In the genomic region with DNA sequence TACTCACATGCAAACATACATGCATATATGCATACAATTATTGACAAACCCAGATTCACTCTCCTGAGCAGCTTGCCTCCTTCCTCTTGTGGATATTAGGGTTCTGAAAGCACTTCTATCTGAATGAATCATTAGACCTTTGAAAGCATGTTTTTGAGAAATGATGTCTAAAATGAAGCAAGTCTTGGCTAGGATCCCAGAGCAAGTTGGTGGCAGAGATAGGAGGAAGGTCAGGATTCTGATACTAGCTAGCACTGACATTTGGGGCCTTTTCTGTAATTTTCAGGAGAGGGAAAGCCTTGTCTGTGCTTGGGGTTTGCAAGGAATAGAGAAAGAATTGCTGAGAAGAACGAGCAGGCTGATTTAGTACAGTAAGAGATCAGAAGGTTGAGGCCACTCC, we compare ENCODE assay signal across 13 mouse cellular contexts.
DNase-seq lines count a peak whose midpoint lies in the region.
"Had no signal": no experiment of that assay in that cellular context is flagged by ENCODE, and none has a peak within 500 bp of the region (broad histone marks: within the 10 kb centered on the region; RNA-seq: fewer than 3 reads in every experiment).

No protein-coding gene starts in this region.

- peak; percentile 28 for DNase-seq in lung, postnatal 36 days
- no peak for DNase-seq in lung, postnatal 4 days
- DNase-seq in NIH3T3 (ENCODE audit: low read depth): peak; percentile 20
- peak; percentile 70 for DNase-seq in adrenal gland, adult 2 months
- DNase-seq in adrenal gland, postnatal 36 days: peak; percentile 22 to 67
- DNase-seq in right cerebral cortex, postnatal 4 days: no peak
- DNase-seq in testis, postnatal 10 days (ENCODE audit: low spot score): no peak
- DNase-seq: cerebellum, adult 11 months; cerebellum, adult 8-10 months; cerebellum, postnatal 14 days; gastrocnemius, postnatal 10 days; heart, postnatal 4 days; kidney, adult 11 months had no signal

Comparison
In these comparisons a context has a peak if more than half of its experiments do, and no peak if none do; other contexts are left out.
1. DNase-seq: peak in lung, postnatal 36 days (single experiment), NIH3T3 (single experiment), adrenal gland, adult 2 months (single experiment) and adrenal gland, postnatal 36 days (2 of 2); none in lung, postnatal 4 days (0 of 2), right cerebral cortex, postnatal 4 days (single experiment) and testis, postnatal 10 days (single experiment).